Mouse (Mus musculus) midbrain, embryonic 11.5 days (tissue): ENCODE data around the gene Cxcr4. TPM values are rescaled to one million over a fixed set of nuclear protein-coding genes. Genes with fewer than 3 reads are reported as not detected.

Experiments used
- ATAC-seq: fragments of 200-750 bp; cut with Nextera tagmentation; 2 replicates; pipeline ENCODE4 v1.8.0; 2017; ENCODE audit warnings: moderate TSS enrichment, moderate library complexity; ENCODE audit not compliant: low FRiP score
- DNase-seq: peaks from one replicate; pipeline ENCODE4 v3.0.0; 2015; ENCODE audit warnings: low spot score; ENCODE audit errors: missing footprints
- H3K27ac ChIP-seq: fragments of 300-500 bp; sonication (generic); 2 replicates; pipeline ENCODE4 v1.5.1; 2014; ENCODE audit warnings: low read depth, low read length
- H3K27me3 ChIP-seq: fragments of 300-500 bp; sonication (generic); 2 replicates; pipeline ENCODE4 v1.6.1; 2014; ENCODE audit warnings: mild to moderate bottlenecking, low read length, moderate library complexity, mixed read lengths; ENCODE audit not compliant: control insufficient read depth, insufficient read depth
- H3K36me3 ChIP-seq: fragments of 300-500 bp; sonication (generic); 2 replicates; pipeline ENCODE4 v1.6.1; 2014; ENCODE audit warnings: mild to moderate bottlenecking, low read length, moderate library complexity, mixed read lengths; ENCODE audit not compliant: control insufficient read depth, insufficient read depth
- H3K4me1 ChIP-seq: fragments of 300-500 bp; sonication (generic); 2 replicates; pipeline ENCODE4 v1.6.1; 2014; ENCODE audit warnings: low read length; ENCODE audit not compliant: control insufficient read depth, insufficient read depth
- H3K4me2 ChIP-seq: fragments of 300-500 bp; sonication (generic); 2 replicates; pipeline ENCODE4 v1.6.1; 2014; ENCODE audit warnings: mild to moderate bottlenecking, moderate library complexity
- H3K4me3 ChIP-seq: fragments of 300-500 bp; sonication (generic); 2 replicates; pipeline ENCODE4 v1.5.1; 2014; ENCODE audit warnings: low read depth, low read length
- H3K9ac ChIP-seq: fragments of 300-500 bp; sonication (generic); 2 replicates; pipeline ENCODE4 v1.6.1; 2014; ENCODE audit warnings: low read length
- H3K9me3 ChIP-seq: fragments of 300-500 bp; sonication (generic); 2 replicates; pipeline ENCODE4 v1.6.1; 2016; ENCODE audit warnings: low read length; ENCODE audit not compliant: control insufficient read depth
- whole genome bisulfite sequencing: fragments of 180-500 bp; shearing (Covaris S2); extraction: QIAGEN DNeasy Blood & Tissue Kit; methylation state at CpG from one replicate; pipeline ENCODE4 v1.1.7; 2014; 5-methylcytosine and 5-hydroxymethylcytosine counted together
- polyA plus RNA-seq: library from polyadenylated mRNA; unstranded; fragments of >200 nt; fragmentation: Nextera tagmentation; extraction: Ambion mirVana; gene quantifications from 2 replicates; pipeline ENCODE4 v1.2.1, GENCODE M21; 2014

The Cxcr4 gene
- polyA plus RNA-seq, 1 experiment from 2014 or later: 22.6 TPM

DNA sequence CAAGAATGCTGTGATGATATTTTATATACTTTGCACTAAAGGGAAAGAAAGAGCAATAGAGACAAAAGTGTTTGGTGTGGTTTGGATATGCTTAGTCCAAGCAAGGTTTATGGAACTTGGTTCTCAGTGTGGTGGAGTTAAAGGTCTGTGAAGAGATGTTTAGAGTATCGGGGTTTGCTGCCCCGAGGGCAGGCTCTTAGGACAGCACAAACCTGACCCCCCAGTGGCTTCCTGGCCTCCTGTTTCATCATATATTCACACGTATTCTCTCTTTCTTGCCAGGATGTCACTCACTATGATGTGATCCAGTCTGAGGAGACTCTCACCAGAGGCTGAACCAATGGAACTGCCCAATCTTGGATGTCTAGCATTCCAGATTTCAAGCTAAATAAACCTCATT is 43.1 kb downstream of the Cxcr4 start:
- Histone ChIP-seq H3K4me2 (no peak overlapping the region), H3K36me3 (no peaks in the 10 kb centered on the region), H3K4me1 (peaks cover 14% of the 10 kb centered on the region), H3K4me3 (no peak overlapping the region), H3K27me3 (no peaks in the 10 kb centered on the region), H3K27ac (no peak overlapping the region), H3K9ac (no peak overlapping the region), H3K9me3 (no peaks in the 10 kb centered on the region)
- WGBS: 78% methylated on average over 3 of the region's 3 CpGs
- no peak for DNase-seq
- ATAC-seq: no peak

- Histone ChIP-seq H3K4me3 (no peak overlapping the region), H3K9ac (no peak overlapping the region), H3K4me2 (no peak overlapping the region), H3K4me1 (peaks cover 14% of the 10 kb centered on the region), H3K27ac (no peak overlapping the region), H3K9me3 (no peaks in the 10 kb centered on the region), H3K36me3 (no peaks in the 10 kb centered on the region), H3K27me3 (no peaks in the 10 kb centered on the region)
- ATAC-seq: no peak
- peak; percentile 72 for DNase-seq
- WGBS: 89% methylated on average over 5 of the region's 5 CpGs
Observed at GRCm38 (mm10) chr1:128548220-128548998, 43.7 kb downstream of the Cxcr4 start.

DNA sequence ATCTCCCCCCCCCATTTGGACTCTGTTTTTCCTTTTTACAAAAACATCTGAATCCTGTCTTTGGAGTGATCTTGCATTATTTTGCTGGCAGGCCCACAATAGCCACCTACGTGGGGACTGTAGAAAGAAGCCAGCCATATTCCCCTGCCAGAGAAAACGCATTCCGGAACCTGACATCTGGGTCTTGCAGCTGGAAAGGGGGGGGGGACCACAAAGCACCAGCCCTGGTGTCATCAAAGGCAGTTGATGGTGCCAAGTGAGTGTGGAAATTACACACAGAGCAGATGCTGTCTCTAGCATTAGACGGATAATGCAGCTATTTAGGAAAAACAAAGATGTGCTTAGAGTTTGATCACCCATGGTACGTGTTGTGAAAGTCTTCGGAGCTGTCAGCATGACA is 46.4 kb downstream of the Cxcr4 start:
- Histone ChIP-seq H3K9me3 (no peaks in the 10 kb centered on the region), H3K9ac (no peak overlapping the region), H3K27me3 (no peaks in the 10 kb centered on the region), H3K4me1 (peaks cover 11% of the 10 kb centered on the region), H3K36me3 (no peaks in the 10 kb centered on the region), H3K4me2 (no peak overlapping the region), H3K27ac (no peak overlapping the region), H3K4me3 (no peak overlapping the region)
- WGBS: 80% methylated on average over 6 of the region's 6 CpGs
- ATAC-seq (no peak), DNase-seq (no peak)

DNA sequence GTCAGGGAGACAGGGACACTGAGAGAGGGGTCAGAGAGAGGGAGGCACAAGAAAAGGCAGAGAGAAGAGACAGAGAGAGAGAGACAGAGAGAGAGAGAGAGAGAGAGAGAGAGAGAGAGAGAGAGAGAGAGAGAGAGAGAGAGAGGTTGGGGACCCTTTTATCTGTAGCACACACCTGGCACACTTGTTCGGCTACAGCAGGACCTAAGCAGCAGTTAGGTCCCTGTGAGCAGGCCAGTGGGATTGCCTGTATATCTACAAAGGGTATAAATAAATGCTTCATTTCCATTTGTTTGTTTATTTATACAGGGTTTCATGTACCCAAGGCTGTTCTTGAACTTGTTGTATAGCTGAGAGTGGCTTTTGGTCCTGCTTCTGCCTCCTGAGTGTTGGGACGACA is 49.0 kb downstream of the Cxcr4 start:
- 84% methylated on average over 2 of the region's 2 CpGs for WGBS
- ATAC-seq: no peak
- H3K27me3 ChIP-seq: no peaks in the 10 kb centered on the region
- no peaks in the 10 kb centered on the region for H3K9me3 ChIP-seq
- H3K4me1 ChIP-seq: peaks cover 25% of the 10 kb centered on the region
- no peak overlapping the region for H3K9ac ChIP-seq
- no peak overlapping the region for H3K27ac ChIP-seq
- no peak overlapping the region for H3K4me3 ChIP-seq
- no peaks in the 10 kb centered on the region for H3K36me3 ChIP-seq
- no peak overlapping the region for H3K4me2 ChIP-seq
- DNase-seq: no peak

- Histone ChIP-seq H3K9me3 (no peaks in the 10 kb centered on the region), H3K27ac (no peak overlapping the region), H3K4me2 (no peak overlapping the region), H3K9ac (no peak overlapping the region), H3K27me3 (no peaks in the 10 kb centered on the region), H3K36me3 (no peaks in the 10 kb centered on the region), H3K4me3 (no peak overlapping the region), H3K4me1 (peaks cover 25% of the 10 kb centered on the region)
- 70% methylated on average over 3 of the region's 3 CpGs for WGBS
- ATAC-seq: no peak
- DNase-seq: peak; percentile 44
Observed at GRCm38 (mm10) chr1:128542555-128542954, 49.5 kb downstream of the Cxcr4 start.

DNA sequence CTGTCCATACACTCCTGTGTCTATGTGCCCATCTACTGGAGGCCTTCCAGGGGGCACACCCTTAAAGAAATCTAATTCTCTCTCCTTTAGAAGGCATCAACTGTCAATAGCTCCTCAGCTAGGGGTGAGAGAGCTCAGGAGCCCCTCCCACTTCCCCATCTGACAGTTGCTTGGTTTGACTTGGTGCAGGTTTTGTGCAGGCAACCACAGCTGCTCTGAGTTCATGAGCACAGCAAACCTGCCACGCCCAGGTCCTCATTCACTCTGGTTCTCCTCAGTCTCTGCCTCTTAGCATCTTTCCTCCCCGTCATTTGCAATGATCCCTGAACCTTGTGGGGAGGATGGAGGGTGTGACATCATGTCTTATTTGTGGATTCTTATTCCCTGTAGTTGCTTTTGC is 51.9 kb downstream of the Cxcr4 start:
- Histone ChIP-seq H3K4me2 (no peak overlapping the region), H3K4me1 (peaks cover 15% of the 10 kb centered on the region), H3K27ac (no peak overlapping the region), H3K9me3 (no peaks in the 10 kb centered on the region), H3K9ac (no peak overlapping the region), H3K4me3 (no peak overlapping the region), H3K27me3 (no peaks in the 10 kb centered on the region), H3K36me3 (no peaks in the 10 kb centered on the region)
- 83% methylated on average over 2 of the region's 2 CpGs for WGBS
- DNase-seq (peak; percentile 79), ATAC-seq (no peak)

- Histone ChIP-seq H3K4me1 (peaks cover 15% of the 10 kb centered on the region), H3K36me3 (no peaks in the 10 kb centered on the region), H3K9me3 (no peaks in the 10 kb centered on the region), H3K4me3 (no peak overlapping the region), H3K9ac (peak overlapping the region; percentile 40; the same call in 1 of the 2 replicates), H3K27ac (peak overlapping the region; percentile 20; the same call in 1 of the 2 replicates), H3K4me2 (no peak overlapping the region), H3K27me3 (no peaks in the 10 kb centered on the region)
- ATAC-seq: 0 out of 2 replicates have a peak, but pooled peaks have one; percentile 20
- DNase-seq: peak; percentile 82
- 68% methylated on average over 10 of the region's 10 CpGs for WGBS
Observed at GRCm38 (mm10) chr1:128539555-128539954, 52.5 kb downstream of the Cxcr4 start.

Other genes starting within 250 kb of the Cxcr4 start
- gene Mcm6, start 232.6 kb downstream of the Cxcr4 start, polyA plus RNA-seq: 315 and 320 TPM in 2 replicates
- 126 and 148 TPM in 2 replicates for gene Dars, start 174.9 kb downstream of the Cxcr4 start, polyA plus RNA-seq